Mouse (Mus musculus) limb, embryonic 15.5 days (tissue): ENCODE data around the gene Zfp87. TPM values are rescaled to one million over a fixed set of nuclear protein-coding genes. Genes with fewer than 3 reads are reported as not detected.
A peak's percentile ranks its signal among the peaks of the same experiment; 100 is the strongest.

Experiments used
- ATAC-seq: fragments of 200-750 bp; cut with Nextera tagmentation; 2 replicates; pipeline ENCODE4 v1.8.0; 2017; ENCODE audit warnings: low read depth, moderate TSS enrichment; ENCODE audit not compliant: insufficient number of reproducible peaks, low FRiP score, low TSS enrichment
- H3K27ac ChIP-seq: fragments of 300-500 bp; sonication (generic); 2 replicates; pipeline ENCODE4 v1.5.1; 2015; ENCODE audit warnings: moderate library complexity, mild to moderate bottlenecking, inconsistent platforms
- H3K27me3 ChIP-seq: fragments of 300-500 bp; sonication (generic); 2 replicates; pipeline ENCODE4 v1.6.1; 2015; ENCODE audit warnings: inconsistent platforms
- H3K36me3 ChIP-seq: fragments of 300-500 bp; sonication (generic); 2 replicates; pipeline ENCODE4 v1.6.1; 2015; ENCODE audit warnings: inconsistent platforms
- H3K4me1 ChIP-seq: fragments of 300-500 bp; sonication (generic); 2 replicates; pipeline ENCODE4 v1.6.1; 2015; ENCODE audit warnings: inconsistent platforms
- H3K4me2 ChIP-seq: fragments of 300-500 bp; sonication (generic); 2 replicates; pipeline ENCODE4 v1.6.1; 2015; ENCODE audit warnings: mild to moderate bottlenecking, inconsistent platforms
- H3K4me3 ChIP-seq: fragments of 300-500 bp; sonication (generic); 2 replicates; pipeline ENCODE4 v1.5.1; 2015; ENCODE audit warnings: mild to moderate bottlenecking, inconsistent platforms
- H3K9ac ChIP-seq: fragments of 300-500 bp; sonication (generic); 2 replicates; pipeline ENCODE4 v1.6.1; 2015; ENCODE audit warnings: inconsistent platforms
- H3K9me3 ChIP-seq: fragments of 300-500 bp; sonication (generic); 2 replicates; pipeline ENCODE4 v1.6.1; 2016; ENCODE audit warnings: inconsistent platforms
- WGBS: fragments of 180-500 bp; shearing (Covaris S2); methylation state at CpG from one replicate; pipeline ENCODE4 v1.1.7; 2015; 5-methylcytosine and 5-hydroxymethylcytosine counted together
- polyA plus RNA-seq: library from polyadenylated mRNA; unstranded; fragments of >200 nt; fragmentation: Nextera tagmentation; extraction: Ambion mirVana; gene quantifications from 2 replicates; pipeline ENCODE4 v1.2.1, GENCODE M21; 2015

Gene Zfp87
- 23.6 and 27.2 TPM in 2 replicates for polyA plus RNA-seq

DNA sequence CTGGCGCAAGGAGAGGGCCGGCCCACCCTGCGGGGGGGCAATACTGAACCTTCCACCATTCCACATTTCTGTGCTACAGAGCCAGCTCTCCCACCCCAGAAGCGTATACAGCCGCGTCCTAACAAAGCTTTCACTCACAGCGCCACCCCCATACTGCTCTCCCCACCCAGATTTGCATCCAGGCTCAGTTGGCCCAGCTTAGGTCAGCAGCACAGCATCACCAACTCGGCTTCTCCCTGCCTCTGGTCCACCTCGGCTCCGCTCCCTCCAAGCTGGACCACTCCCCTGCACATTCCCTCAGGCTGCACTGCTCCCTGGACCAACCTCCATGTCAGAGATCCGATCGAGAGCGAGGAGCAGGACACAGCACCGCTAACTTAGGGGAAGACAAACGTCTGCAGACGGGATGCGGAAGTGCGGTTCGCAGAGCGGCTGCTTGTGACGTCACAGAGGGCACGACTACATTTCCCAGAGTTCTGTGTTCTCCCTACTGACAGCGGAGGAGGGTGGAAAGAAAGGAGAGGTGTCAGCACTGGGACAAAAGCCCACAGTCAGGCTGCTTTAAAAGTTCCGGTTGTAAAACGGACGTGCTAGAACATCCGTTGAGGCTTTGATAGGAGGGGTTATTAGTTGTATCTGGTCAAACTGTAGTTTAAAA is at the start of gene Zfp87, which contains the start of gene Gm26965:
Gene Zfp87 (minus strand): TSS at position 425 of the 658 bp plus-strand sequence.
Gene Gm26965 (minus strand): TSS at position 399 of the 658 bp plus-strand sequence.
- ATAC-seq: peak; percentile 97
- H3K36me3 ChIP-seq: peaks cover 9% of the 10 kb centered on the region
- peak within 1 kb of the TSS; percentile 62 for H3K4me2 ChIP-seq
- peaks cover 8% of the 10 kb centered on the region for H3K4me1 ChIP-seq
- no peaks in the 10 kb centered on the region for H3K9me3 ChIP-seq
- peak within 1 kb of the TSS; percentile 58 for H3K4me3 ChIP-seq
- peak within 1 kb of the TSS; percentile 78 for H3K27ac ChIP-seq
- peak within 1 kb of the TSS; percentile 56 for H3K9ac ChIP-seq
- no peaks in the 10 kb centered on the region for H3K27me3 ChIP-seq
- WGBS: under 1% methylated on average over 27 of the region's 27 CpGs

DNA sequence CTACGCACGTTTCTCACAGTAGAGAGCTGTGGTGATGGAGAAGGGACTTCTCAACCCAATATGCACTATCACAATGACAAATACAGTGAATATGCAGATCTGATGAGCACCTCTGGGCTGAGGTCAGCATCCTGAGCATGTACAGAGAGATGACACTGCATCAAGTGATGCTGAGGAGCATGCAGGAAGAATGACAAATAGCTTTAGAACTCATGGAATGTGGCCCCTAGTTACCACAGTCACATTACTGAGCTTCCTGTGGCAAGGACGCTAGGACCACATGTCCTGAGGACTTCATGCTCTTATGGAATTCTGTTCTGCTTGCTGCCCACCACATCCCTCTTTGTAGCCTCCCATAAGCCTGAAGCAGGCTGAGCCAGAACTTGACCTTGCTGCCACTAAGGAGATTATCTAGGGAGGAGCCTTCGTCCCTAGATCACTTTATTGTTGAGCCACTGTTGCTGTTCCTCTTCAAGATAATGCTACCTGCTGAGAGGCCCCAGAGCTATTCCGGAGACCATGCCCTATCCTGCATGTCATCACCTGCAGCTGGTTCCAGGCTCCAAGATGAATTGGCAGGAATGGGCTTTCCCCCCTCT is 46.7 kb upstream of the Zfp87 start:
- no peak overlapping the region for H3K4me3 ChIP-seq
- ATAC-seq: no peak
- H3K4me1 ChIP-seq: no peaks in the 10 kb centered on the region
- H3K4me2 ChIP-seq: no peak overlapping the region
- H3K9ac ChIP-seq: no peak overlapping the region
- H3K9me3 ChIP-seq: no peaks in the 10 kb centered on the region
- WGBS: 72% methylated on average over 5 of the region's 5 CpGs
- H3K36me3 ChIP-seq: no peaks in the 10 kb centered on the region
- H3K27me3 ChIP-seq: no peaks in the 10 kb centered on the region
- H3K27ac ChIP-seq: no peak overlapping the region

DNA sequence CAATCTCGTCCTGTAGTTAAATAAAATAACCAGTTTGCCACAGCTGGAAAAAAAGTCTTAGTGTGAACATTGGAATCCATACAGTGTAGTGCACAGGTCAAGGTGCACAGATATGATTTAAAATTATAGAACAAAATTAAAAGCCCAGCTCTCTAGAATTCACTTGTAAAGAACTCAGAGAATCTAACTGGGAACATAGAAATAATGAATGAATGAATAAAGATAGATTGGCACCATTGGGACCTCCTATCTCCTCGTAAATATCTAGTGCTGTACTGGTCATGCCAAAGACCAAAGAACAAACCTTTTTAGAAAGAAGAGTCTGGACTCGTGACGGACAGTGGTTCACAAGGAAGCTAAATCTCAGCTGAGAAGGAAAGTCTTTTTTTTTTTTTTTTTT is 27.8 kb upstream of the Zfp87 start, which contains the start of gene Zfp748:
Gene Zfp748 (minus strand): TSS at position 101 of the 400 bp plus-strand sequence.
- Histone ChIP-seq H3K4me1 (peaks cover 9% of the 10 kb centered on the region), H3K9ac (peak within 1 kb of the TSS; percentile 85), H3K4me3 (peak within 1 kb of the TSS; percentile 81), H3K36me3 (no peaks in the 10 kb centered on the region), H3K27me3 (no peaks in the 10 kb centered on the region), H3K9me3 (no peaks in the 10 kb centered on the region), H3K27ac (peak within 1 kb of the TSS; percentile 93), H3K4me2 (peak within 1 kb of the TSS; percentile 53)
- ATAC-seq: no peak
- WGBS: 75% methylated on average over 4 of the region's 4 CpGs

DNA sequence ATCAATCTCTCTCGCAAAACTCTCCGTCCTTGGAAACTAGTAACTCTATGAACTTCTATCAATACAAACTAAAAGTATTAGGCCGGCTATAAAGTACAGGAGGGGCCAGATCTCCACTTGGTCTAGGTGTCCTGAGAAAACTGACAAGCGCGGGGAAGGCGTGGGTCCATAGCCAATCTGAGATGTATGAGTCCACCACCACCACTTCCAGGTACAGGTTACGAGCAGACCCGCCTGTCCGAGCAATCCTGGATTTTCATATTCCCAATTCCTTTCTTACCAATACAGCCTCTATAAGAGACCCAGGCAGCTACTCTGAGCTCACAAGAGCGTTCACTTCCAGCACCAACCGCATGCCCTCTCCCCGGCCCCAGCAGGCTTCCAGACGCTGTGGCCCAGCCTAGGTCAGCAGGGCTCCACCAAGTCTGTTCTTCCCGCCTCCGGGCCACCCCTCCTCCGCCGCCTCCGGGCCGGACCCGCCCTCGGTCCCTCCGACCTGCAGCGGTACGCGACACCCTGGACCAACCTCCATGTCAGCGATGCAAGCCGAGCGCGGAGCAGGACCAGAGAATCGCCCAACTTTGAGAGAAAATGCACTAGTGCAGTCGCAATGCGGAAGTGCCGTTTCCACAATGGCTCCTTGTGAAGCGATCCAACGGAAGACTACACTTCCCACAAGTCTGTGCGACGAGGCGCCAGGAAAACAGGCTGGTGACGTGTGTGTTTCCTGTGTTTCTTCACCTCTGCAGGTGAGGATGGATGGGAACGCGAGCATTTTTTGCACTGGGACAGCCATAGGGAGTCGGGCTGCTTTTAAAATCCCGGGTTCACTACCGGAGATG is 26.7 kb upstream of the Zfp87 start:
- peak; percentile 96 for ATAC-seq
- H3K9ac ChIP-seq: peak overlapping the region; percentile 85
- WGBS: under 1% methylated on average over 44 of the region's 44 CpGs
- H3K4me3 ChIP-seq: peak overlapping the region; percentile 81
- H3K27ac ChIP-seq: peak overlapping the region; percentile 93
- no peaks in the 10 kb centered on the region for H3K36me3 ChIP-seq
- no peaks in the 10 kb centered on the region for H3K9me3 ChIP-seq
- H3K4me1 ChIP-seq: peaks cover 9% of the 10 kb centered on the region
- peak overlapping the region; percentile 53 for H3K4me2 ChIP-seq
- no peaks in the 10 kb centered on the region for H3K27me3 ChIP-seq

DNA sequence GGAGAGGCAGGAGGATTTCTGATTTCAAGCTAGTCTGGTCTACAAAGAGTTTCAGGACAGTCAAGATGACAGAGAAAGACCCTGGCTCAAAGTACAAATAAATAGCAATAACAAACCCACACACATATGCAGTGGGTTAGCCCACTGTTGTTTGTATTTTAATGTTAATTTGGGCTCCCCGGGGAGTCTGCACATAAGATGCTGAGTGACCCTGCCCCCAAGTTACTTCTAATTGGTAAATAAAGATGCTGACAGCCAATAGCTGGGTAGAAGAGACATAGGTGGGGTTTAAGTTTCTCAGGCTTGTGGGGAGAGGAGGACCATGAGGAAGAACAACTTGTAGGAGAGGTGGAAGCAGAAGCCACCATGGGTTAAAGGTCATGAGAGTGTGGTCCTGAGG is 20.0 kb upstream of the Zfp87 start:
- WGBS: 86% methylated on average over 1 of the region's 1 CpGs
- Histone ChIP-seq H3K27ac (no peak overlapping the region), H3K4me3 (no peak overlapping the region), H3K4me1 (no peaks in the 10 kb centered on the region), H3K9me3 (0 out of 2 replicates have a peak, but pooled peaks cover 3% of the 10 kb centered on the region), H3K36me3 (peaks cover 44% of the 10 kb centered on the region), H3K4me2 (no peak overlapping the region), H3K9ac (no peak overlapping the region), H3K27me3 (no peaks in the 10 kb centered on the region)
- ATAC-seq: no peak

DNA sequence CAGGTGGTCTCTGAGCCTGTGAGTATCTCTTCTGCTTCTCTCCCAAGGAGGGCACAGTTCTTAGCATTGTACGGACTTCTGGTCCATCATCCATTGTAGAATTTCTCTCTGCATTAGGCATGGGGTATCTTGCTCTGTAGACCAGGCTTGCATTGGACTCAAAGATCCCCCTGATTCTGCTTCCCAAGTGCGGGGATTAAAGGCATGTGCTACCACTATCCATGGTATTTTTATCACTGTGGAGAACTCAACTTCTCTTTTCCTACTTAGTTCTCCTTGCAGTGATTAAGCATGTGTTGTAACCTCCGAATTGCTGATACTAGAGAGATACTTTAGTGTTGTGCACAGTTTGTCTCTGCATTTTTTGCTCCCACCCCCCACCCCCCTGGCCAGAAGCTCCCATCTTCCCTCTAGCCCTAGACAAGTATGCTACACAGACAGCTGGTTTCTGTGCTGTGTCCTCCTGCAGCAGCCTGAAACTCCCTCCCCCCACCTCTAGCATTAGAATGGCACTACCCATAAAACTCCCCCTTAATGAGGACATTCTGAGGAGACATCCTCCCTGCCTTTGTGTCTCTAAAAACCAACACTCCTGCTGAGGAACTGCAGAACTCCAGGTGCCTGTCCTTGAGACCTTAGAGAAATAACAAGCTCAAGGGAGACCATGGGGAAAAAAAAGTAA is 1.2 kb upstream of the Zfp87 start:
- WGBS: 71% methylated on average over 3 of the region's 3 CpGs
- H3K4me2 ChIP-seq: no peak overlapping the region

DNA sequence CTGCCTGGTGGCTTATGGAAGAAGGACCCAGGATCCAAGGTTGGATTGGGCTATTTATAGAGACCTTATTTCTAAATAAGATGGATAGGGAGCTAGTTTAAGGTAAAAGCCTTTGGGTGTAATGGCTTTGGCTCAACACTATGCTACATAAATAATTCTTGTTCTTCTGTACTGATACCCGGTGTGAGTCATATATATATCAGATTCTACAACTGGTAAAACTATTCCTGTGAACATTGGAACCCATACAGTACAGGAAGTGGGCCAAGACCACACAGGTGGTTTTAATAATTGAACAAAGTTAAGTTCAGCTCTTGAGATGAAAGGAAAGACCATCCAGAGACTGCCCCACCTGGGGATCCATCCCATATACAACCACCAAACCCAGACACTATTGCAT is 25.1 kb downstream of the Zfp87 start:
- Histone ChIP-seq H3K4me3 (no peak overlapping the region), H3K9me3 (no peaks in the 10 kb centered on the region), H3K27ac (no peak overlapping the region), H3K9ac (no peak overlapping the region), H3K4me2 (no peak overlapping the region; the same call in 1 of the 2 replicates), H3K4me1 (peaks cover 7% of the 10 kb centered on the region), H3K36me3 (peaks cover 11% of the 10 kb centered on the region), H3K27me3 (no peaks in the 10 kb centered on the region)
- 75% methylated on average over 1 of the region's 1 CpGs for WGBS
- no peak for ATAC-seq

More for the DNA sequence above, 1.2 kb upstream of the Zfp87 start:
- no peaks in the 10 kb centered on the region for H3K9me3 ChIP-seq
- ATAC-seq: no peak
- no peaks in the 10 kb centered on the region for H3K27me3 ChIP-seq
- peaks cover 8% of the 10 kb centered on the region for H3K4me1 ChIP-seq
- no peaks in the 10 kb centered on the region for H3K36me3 ChIP-seq
- H3K4me3 ChIP-seq: no peak overlapping the region
- H3K27ac ChIP-seq: no peak overlapping the region
- H3K9ac ChIP-seq: no peak overlapping the region

DNA sequence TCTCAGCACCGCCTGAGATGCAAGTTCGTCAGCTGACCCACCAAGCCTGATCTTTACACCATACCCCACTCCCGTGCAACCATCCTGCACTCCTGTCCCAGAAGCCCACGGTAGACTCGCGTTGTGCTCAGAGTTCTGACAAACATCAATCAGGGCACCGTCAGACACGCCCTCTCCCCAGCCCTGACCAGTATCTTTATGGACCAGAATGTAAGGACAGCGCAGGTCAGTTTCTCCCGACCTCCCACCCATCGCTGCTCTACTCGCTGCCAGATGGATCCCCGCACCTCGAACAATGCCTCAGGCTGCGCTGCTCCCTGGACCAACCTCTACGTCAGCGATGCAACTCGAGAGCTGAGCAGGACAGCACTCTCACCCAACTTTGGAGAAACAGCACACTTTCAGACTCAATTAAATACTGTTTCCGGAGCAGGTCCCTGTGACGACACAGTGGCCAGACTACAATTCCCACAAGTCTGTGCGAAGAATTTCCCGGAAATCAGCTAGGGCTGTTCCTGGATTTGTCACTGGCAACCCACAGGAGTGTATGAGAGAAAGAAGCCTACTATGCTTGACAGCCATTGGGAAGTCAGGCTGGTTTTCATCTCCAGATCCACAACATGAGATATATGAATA is 25.8 kb downstream of the Zfp87 start, which contains the start of gene Zfp58:
Gene Zfp58 (minus strand): TSS at position 472 of the 636 bp plus-strand sequence.
- WGBS: under 1% methylated on average over 22 of the region's 22 CpGs

DNA sequence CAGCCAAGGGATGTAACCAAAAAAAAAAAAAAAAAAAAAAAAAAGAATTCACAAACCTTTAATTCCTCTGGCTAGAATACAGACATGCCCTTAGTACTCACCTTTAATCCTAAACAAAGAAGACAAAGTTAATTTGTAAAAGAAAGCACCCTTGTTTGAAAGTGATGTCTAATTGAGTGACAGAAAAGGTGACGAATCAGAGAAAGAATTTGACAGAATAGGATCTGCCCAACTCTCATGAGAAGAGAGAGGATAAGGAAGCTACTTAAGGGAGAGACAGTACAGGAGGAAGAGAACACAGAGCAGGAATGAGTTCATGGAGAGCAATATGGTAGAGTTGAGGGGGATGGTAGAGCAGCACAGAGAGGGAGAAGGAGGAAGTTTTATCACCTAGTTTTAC is 30.3 kb downstream of the Zfp87 start:
- no peak for ATAC-seq
- H3K4me2 ChIP-seq: no peak overlapping the region
- peaks cover 58% of the 10 kb centered on the region for H3K36me3 ChIP-seq
- H3K9ac ChIP-seq: no peak overlapping the region
- H3K27me3 ChIP-seq: no peaks in the 10 kb centered on the region
- H3K9me3 ChIP-seq: peaks cover 13% of the 10 kb centered on the region
- H3K4me3 ChIP-seq: no peak overlapping the region
- H3K4me1 ChIP-seq: peaks cover 7% of the 10 kb centered on the region
- H3K27ac ChIP-seq: no peak overlapping the region
- WGBS: 92% methylated on average over 1 of the region's 1 CpGs

More for the DNA sequence above, 25.8 kb downstream of the Zfp87 start, which contains the start of gene Zfp58:
- peaks cover 7% of the 10 kb centered on the region for H3K4me1 ChIP-seq
- H3K4me2 ChIP-seq: peak within 1 kb of the TSS; percentile 69
- H3K9ac ChIP-seq: peak within 1 kb of the TSS; percentile 71
- peak within 1 kb of the TSS; percentile 76 for H3K27ac ChIP-seq
- peak within 1 kb of the TSS; percentile 81 for H3K4me3 ChIP-seq
- ATAC-seq: peak; percentile 90
- H3K36me3 ChIP-seq: peaks cover 18% of the 10 kb centered on the region
- no peaks in the 10 kb centered on the region for H3K9me3 ChIP-seq
- no peaks in the 10 kb centered on the region for H3K27me3 ChIP-seq

DNA sequence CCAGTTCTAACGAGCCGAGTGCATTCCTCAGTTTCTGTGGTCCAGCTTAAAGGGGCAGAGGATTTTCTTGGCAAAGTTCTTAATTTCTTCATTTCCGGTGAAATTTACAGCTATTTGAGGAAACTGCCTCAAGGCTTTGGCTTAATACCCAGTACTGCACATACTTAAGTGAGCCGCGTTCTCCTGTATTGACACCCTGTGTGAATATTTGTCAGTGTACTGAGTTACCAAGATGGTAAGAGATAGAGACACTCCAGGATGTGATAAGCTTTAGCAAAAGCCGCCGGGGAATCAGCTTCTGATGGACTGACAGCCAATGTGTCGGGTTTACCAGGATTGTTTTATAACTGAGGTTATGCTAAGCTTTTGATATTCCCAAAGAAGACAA is 41.6 kb downstream of the Zfp87 start:
- 0 out of 2 replicates have a peak, but pooled peaks cover 4% of the 10 kb centered on the region for H3K9me3 ChIP-seq
- peak overlapping the region; percentile 60 for H3K27ac ChIP-seq
- peak overlapping the region; percentile 63 for H3K4me3 ChIP-seq
- H3K4me2 ChIP-seq: peak overlapping the region; percentile 50
- H3K4me1 ChIP-seq: peaks cover 4% of the 10 kb centered on the region; the same call in 1 of the 2 replicates
- 0 out of 2 replicates have a peak, but pooled peaks have one; percentile 47 for ATAC-seq
- no peaks in the 10 kb centered on the region for H3K27me3 ChIP-seq
- H3K9ac ChIP-seq: 0 out of 2 replicates have a peak overlapping the region, but pooled peaks have one; percentile 56
- H3K36me3 ChIP-seq: peaks cover 24% of the 10 kb centered on the region
- WGBS: 31% methylated on average over 8 of the region's 8 CpGs
